Mouse (Mus musculus): ENCODE data around the gene Smc1a. TPM values are rescaled to one million over a fixed set of nuclear protein-coding genes. Genes with fewer than 3 reads are reported as not detected.

Smc1a gene
- polyA plus RNA-seq (2012; fragmentation: generic; extraction: Trizol), result 23.0 TPM
- long read RNA-seq, experiment 1, full-length matches to known transcripts, result 17 of 83 reads
- long read RNA-seq, experiment 1, partial matches to known transcripts, result 56 of 83 reads
- long read RNA-seq, experiment 1, other reads (novel, unspliced or antisense), result 10 of 83 reads
- long read RNA-seq, experiment 2, full-length matches to known transcripts, result 98 of 385 reads
- long read RNA-seq, experiment 2, partial matches to known transcripts, result 268 of 385 reads
- long read RNA-seq, experiment 2, other reads (novel, unspliced or antisense), result 19 of 385 reads

GRCm38 (mm10) chrX:152016151-152017145 is at the start of gene Smc1a, which contains the start of gene Ribc1:
TSS of gene Smc1a (plus strand) at chrX:152016428.
TSS of gene Ribc1 (minus strand) at chrX:152016295.
- H3K79me3 ChIP-seq (ENCODE audit: low read depth), result peaks cover 46% of the 10 kb centered on the region
- peak within 1 kb of the TSS; percentile 53 for H3K4me3 ChIP-seq (ENCODE audit: insufficient read depth, poor library complexity, severe bottlenecking)
- TF ChIP-seq FOSL1 (IDR thresholded peaks at IDR 0.05; ENCODE audit: insufficient read depth, low read length, poor library complexity, severe bottlenecking), result no peak
- peak; percentile 43 for TF ChIP-seq MAX (IDR thresholded peaks at IDR 0.05)
- TF ChIP-seq MYOG (IDR thresholded peaks at IDR 0.05; ENCODE audit: control insufficient read depth, extremely low read depth, insufficient read length), result no peak
- peak within 1 kb of the TSS; percentile 77 for H3ac ChIP-seq (ENCODE audit: control insufficient read depth, insufficient read length, low read depth)
- no peaks in the 10 kb centered on the region for H3K27me3 ChIP-seq (ENCODE audit: control insufficient read depth, insufficient read depth, insufficient read length)
- no peaks in the 10 kb centered on the region for H3K36me3 ChIP-seq (ENCODE audit: control insufficient read depth, insufficient read depth)
- peaks cover 56% of the 10 kb centered on the region for H3K79me2 ChIP-seq (ENCODE audit: control insufficient read depth, insufficient read depth)

GRCm38 (mm10) chrX:151999006-151999710 is 17.1 kb upstream of the Smc1a start:
- H3K79me2 ChIP-seq (ENCODE audit: control insufficient read depth, insufficient read depth), result no peaks in the 10 kb centered on the region
- no peak for TF ChIP-seq FOSL1 (IDR thresholded peaks at IDR 0.05; ENCODE audit: insufficient read depth, low read length, poor library complexity, severe bottlenecking)
- TF ChIP-seq MYOD1 (IDR thresholded peaks at IDR 0.05; ENCODE audit: control insufficient read depth, insufficient read length, low read depth), result no peak
- no peak for TF ChIP-seq CEBPB (IDR thresholded peaks at IDR 0.05; ENCODE audit: low read depth)
- no peak for TF ChIP-seq MAX (IDR thresholded peaks at IDR 0.05)
- TF ChIP-seq MYOG (IDR thresholded peaks at IDR 0.05; ENCODE audit: control insufficient read depth, extremely low read depth, insufficient read length), result no peak
- no peak for TF ChIP-seq USF1 (IDR thresholded peaks at IDR 0.05; ENCODE audit: low read depth)
- no peak for TF ChIP-seq CTCF (IDR thresholded peaks at IDR 0.05; ENCODE audit: control insufficient read depth, insufficient read depth, insufficient read length)
- no peaks in the 10 kb centered on the region for H3K27me3 ChIP-seq (ENCODE audit: control insufficient read depth, insufficient read depth, insufficient read length)

GRCm38 (mm10) chrX:152001182-152001684 is 15.0 kb upstream of the Smc1a start:
- TF ChIP-seq MYOD1 (IDR thresholded peaks at IDR 0.05; ENCODE audit: control insufficient read depth, insufficient read length, low read depth) (no peak), USF1 (IDR thresholded peaks at IDR 0.05; ENCODE audit: low read depth) (no peak), CTCF (IDR thresholded peaks at IDR 0.05; ENCODE audit: control insufficient read depth, insufficient read depth, insufficient read length) (no peak), MAX (IDR thresholded peaks at IDR 0.05) (no peak), CEBPB (IDR thresholded peaks at IDR 0.05; ENCODE audit: low read depth) (no peak), FOSL1 (IDR thresholded peaks at IDR 0.05; ENCODE audit: insufficient read depth, low read length, poor library complexity, severe bottlenecking) (no peak), MYOG (IDR thresholded peaks at IDR 0.05; ENCODE audit: control insufficient read depth, extremely low read depth, insufficient read length) (no peak)
- Histone ChIP-seq H3K36me3 (ENCODE audit: control insufficient read depth, insufficient read depth) (no peaks in the 10 kb centered on the region), H3K79me3 (ENCODE audit: low read depth) (no peaks in the 10 kb centered on the region), H3K79me2 (ENCODE audit: control insufficient read depth, insufficient read depth) (no peaks in the 10 kb centered on the region), H3K4me3 (ENCODE audit: insufficient read depth, poor library complexity, severe bottlenecking) (no peak overlapping the region), H3K27me3 (ENCODE audit: control insufficient read depth, insufficient read depth, insufficient read length) (no peaks in the 10 kb centered on the region), H3ac (ENCODE audit: control insufficient read depth, insufficient read length, low read depth) (no peak overlapping the region)

More at GRCm38 (mm10) chrX:151999006-151999710, 17.1 kb upstream of the Smc1a start:
- Histone ChIP-seq H3ac (ENCODE audit: control insufficient read depth, insufficient read length, low read depth) (no peak overlapping the region), H3K79me3 (ENCODE audit: low read depth) (no peaks in the 10 kb centered on the region), H3K36me3 (ENCODE audit: control insufficient read depth, insufficient read depth) (no peaks in the 10 kb centered on the region), H3K4me3 (ENCODE audit: insufficient read depth, poor library complexity, severe bottlenecking) (no peak overlapping the region)

GRCm38 (mm10) chrX:152001737-152002710 is 14.2 kb upstream of the Smc1a start, which contains the start of gene Hsd17b10:
TSS of gene Hsd17b10 (plus strand) at chrX:152001845.
- Histone ChIP-seq H3K36me3 (ENCODE audit: control insufficient read depth, insufficient read depth) (no peaks in the 10 kb centered on the region), H3K79me2 (ENCODE audit: control insufficient read depth, insufficient read depth) (no peaks in the 10 kb centered on the region), H3K79me3 (ENCODE audit: low read depth) (no peaks in the 10 kb centered on the region), H3K4me3 (ENCODE audit: insufficient read depth, poor library complexity, severe bottlenecking) (peak within 1 kb of the TSS; percentile 34), H3K27me3 (ENCODE audit: control insufficient read depth, insufficient read depth, insufficient read length) (no peaks in the 10 kb centered on the region), H3ac (ENCODE audit: control insufficient read depth, insufficient read length, low read depth) (peak within 1 kb of the TSS; percentile 34)
- no peak for TF ChIP-seq MYOG (IDR thresholded peaks at IDR 0.05; ENCODE audit: control insufficient read depth, extremely low read depth, insufficient read length)
- no peak for TF ChIP-seq MYOD1 (IDR thresholded peaks at IDR 0.05; ENCODE audit: control insufficient read depth, insufficient read length, low read depth)
- TF ChIP-seq MAX (IDR thresholded peaks at IDR 0.05), result no peak
- no peak for TF ChIP-seq FOSL1 (IDR thresholded peaks at IDR 0.05; ENCODE audit: insufficient read depth, low read length, poor library complexity, severe bottlenecking)
- no peak for TF ChIP-seq CTCF (IDR thresholded peaks at IDR 0.05; ENCODE audit: control insufficient read depth, insufficient read depth, insufficient read length)

Measured in C2C12 (cell line).